Mouse (Mus musculus): ENCODE results near the gene Csrnp3. TPM values are rescaled to one million over a fixed set of nuclear protein-coding genes. Genes with fewer than 3 reads are reported as not detected.

Gene Csrnp3
- total and polyA plus RNA-seq, 3 experiments: not detected

- no peaks in the 10 kb centered on the region for H3K9me3 ChIP-seq (replicated peaks; ENCODE audit: insufficient read depth, low read length)
- H3K36me3 ChIP-seq (ENCODE audit: control insufficient read depth in 1 of 2, insufficient read depth in 2 of 2, low read length in 2 of 2): no peaks in the 10 kb centered on the region
- H3K4me1 ChIP-seq (ENCODE audit: control insufficient read depth in 1 of 2, insufficient read depth in 2 of 2, low read length in 2 of 2): no peaks in the 10 kb centered on the region
- H3K27ac ChIP-seq (ENCODE audit: control insufficient read depth, low read depth, low read length): no peak overlapping the region
- H3K4me3 ChIP-seq (ENCODE audit: control insufficient read depth in 1 of 2, insufficient read depth in 1 of 2, low read depth in 2 of 2, low read length in 2 of 2): no peak overlapping the region
- TF ChIP-seq CHD2 (IDR thresholded peaks at IDR 0.05; ENCODE audit: low read length): no peak
- no peak for TF ChIP-seq E2F4 (IDR thresholded peaks at IDR 0.05; ENCODE audit: borderline replicate concordance, low read depth, low read length)
- TF ChIP-seq TBP (IDR thresholded peaks at IDR 0.05; ENCODE audit: low read depth, low read length): no peak
- TF ChIP-seq ELF1 (IDR thresholded peaks at IDR 0.05; ENCODE audit: low read depth, low read length): no peak
- no peak for TF ChIP-seq ZNF384 (IDR thresholded peaks at IDR 0.05; ENCODE audit: low read depth, low read length)
- TF ChIP-seq USF1 (IDR thresholded peaks at IDR 0.05; ENCODE audit: low read depth, low read length): no peak
- no peak for TF ChIP-seq POLR2A (IDR thresholded peaks at IDR 0.05; ENCODE audit: control insufficient read depth in 1 of 2, insufficient read depth in 1 of 2, low read depth in 1 of 2, low read length in 2 of 2, poor library complexity in 1 of 2)
- no peak for TF ChIP-seq MAFK (IDR thresholded peaks at IDR 0.05; ENCODE audit: borderline replicate concordance, low read depth, low read length)
- no peak for TF ChIP-seq KAT2A (conservative IDR thresholded peaks at IDR 0.05; ENCODE audit: low read depth, low read length)
- TF ChIP-seq GATA1 (IDR thresholded peaks at IDR 0.05; ENCODE audit: low read depth, low read length): no peak
- TF ChIP-seq MYC (IDR thresholded peaks at IDR 0.05; ENCODE audit: low read depth, low read length): no peak
- TF ChIP-seq HCFC1 (IDR thresholded peaks at IDR 0.05; ENCODE audit: low read depth, low read length): no peak
- TF ChIP-seq ETS1 (IDR thresholded peaks at IDR 0.05; ENCODE audit: low read depth, low read length): no peak
- TF ChIP-seq TCF12 (IDR thresholded peaks at IDR 0.05; ENCODE audit: low read depth, low read length): no peak
- TF ChIP-seq SMC3 (IDR thresholded peaks at IDR 0.05; ENCODE audit: low read depth, low read length): no peak
- no peak overlapping the region for H3K9ac ChIP-seq (ENCODE audit: control insufficient read depth, low read depth, low read length, poor library complexity, severe bottlenecking)
- H3K27me3 ChIP-seq (ENCODE audit: control insufficient read depth in 1 of 2, insufficient read depth in 2 of 2, low read length in 2 of 2): no peaks in the 10 kb centered on the region
- DNase-seq (ENCODE audit: low read depth, low spot score): peak; percentile 1
- no peaks in the 10 kb centered on the region for H3K79me2 ChIP-seq (ENCODE audit: control insufficient read depth, insufficient read depth, low read length, poor library complexity)
Measured at GRCm38 (mm10) chr2:66043441-66044404, 198.2 kb downstream of the Csrnp3 start.

- Histone ChIP-seq H3K27me3 (ENCODE audit: control insufficient read depth in 1 of 2, insufficient read depth in 2 of 2, low read length in 2 of 2) (no peaks in the 10 kb centered on the region), H3K79me2 (ENCODE audit: control insufficient read depth, insufficient read depth, low read length, poor library complexity) (no peaks in the 10 kb centered on the region), H3K36me3 (ENCODE audit: control insufficient read depth in 1 of 2, insufficient read depth in 2 of 2, low read length in 2 of 2) (no peaks in the 10 kb centered on the region), H3K27ac (ENCODE audit: control insufficient read depth, low read depth, low read length) (no peak overlapping the region), H3K4me3 (ENCODE audit: control insufficient read depth in 1 of 2, insufficient read depth in 1 of 2, low read depth in 2 of 2, low read length in 2 of 2) (no peak overlapping the region), H3K4me1 (ENCODE audit: control insufficient read depth in 1 of 2, insufficient read depth in 2 of 2, low read length in 2 of 2) (no peaks in the 10 kb centered on the region), H3K9me3 (replicated peaks; ENCODE audit: insufficient read depth, low read length) (no peaks in the 10 kb centered on the region), H3K9ac (ENCODE audit: control insufficient read depth, low read depth, low read length, poor library complexity, severe bottlenecking) (no peak overlapping the region)
- DNase-seq (ENCODE audit: low read depth, low spot score): peak; percentile 46
- TF ChIP-seq POLR2A (IDR thresholded peaks at IDR 0.05; ENCODE audit: control insufficient read depth in 1 of 2, insufficient read depth in 1 of 2, low read depth in 1 of 2, low read length in 2 of 2, poor library complexity in 1 of 2) (no peak), MAFK (IDR thresholded peaks at IDR 0.05; ENCODE audit: borderline replicate concordance, low read depth, low read length) (no peak), CTCF (IDR thresholded peaks at IDR 0.05 in 2 of 3, conservative IDR thresholded peaks at IDR 0.05 in 1 of 3; ENCODE audit: control insufficient read depth in 1 of 3, insufficient read depth in 1 of 3, low read depth in 2 of 3, low read length in 3 of 3, poor library complexity in 1 of 3, severe bottlenecking in 1 of 3) (no peak), ZMIZ1 (IDR thresholded peaks at IDR 0.05; ENCODE audit: low read depth, low read length) (no peak), MXI1 (IDR thresholded peaks at IDR 0.05; ENCODE audit: low read depth, low read length) (no peak), EP300 (IDR thresholded peaks at IDR 0.05; ENCODE audit: low read depth in 1 of 2, low read length in 2 of 2) (no peak), MEF2A (IDR thresholded peaks at IDR 0.05; ENCODE audit: extremely low read depth, insufficient replicate concordance, low read depth, low read length, poor library complexity, severe bottlenecking) (no peak), CHD1 (IDR thresholded peaks at IDR 0.05; ENCODE audit: low read depth, low read length) (no peak), ETS1 (IDR thresholded peaks at IDR 0.05; ENCODE audit: low read depth, low read length) (no peak), MYC (IDR thresholded peaks at IDR 0.05; ENCODE audit: low read depth, low read length) (no peak), CHD2 (IDR thresholded peaks at IDR 0.05; ENCODE audit: low read length) (no peak), GATA1 (IDR thresholded peaks at IDR 0.05; ENCODE audit: low read depth, low read length) (no peak), TBP (IDR thresholded peaks at IDR 0.05; ENCODE audit: low read depth, low read length) (no peak), NELFE (IDR thresholded peaks at IDR 0.05; ENCODE audit: low read depth, low read length) (no peak), BHLHE40 (IDR thresholded peaks at IDR 0.05; ENCODE audit: borderline replicate concordance, low read depth, low read length) (no peak), E2F4 (IDR thresholded peaks at IDR 0.05; ENCODE audit: borderline replicate concordance, low read depth, low read length) (no peak), RCOR1 (IDR thresholded peaks at IDR 0.05; ENCODE audit: low read depth, low read length) (no peak), TAL1 (IDR thresholded peaks at IDR 0.05; ENCODE audit: low read length) (no peak), UBTF (IDR thresholded peaks at IDR 0.05; ENCODE audit: borderline replicate concordance, insufficient read depth, low read depth, low read length) (no peak)
Measured at GRCm38 (mm10) chr2:66044405-66045089, 199.0 kb downstream of the Csrnp3 start.
